In the genomic region with DNA sequence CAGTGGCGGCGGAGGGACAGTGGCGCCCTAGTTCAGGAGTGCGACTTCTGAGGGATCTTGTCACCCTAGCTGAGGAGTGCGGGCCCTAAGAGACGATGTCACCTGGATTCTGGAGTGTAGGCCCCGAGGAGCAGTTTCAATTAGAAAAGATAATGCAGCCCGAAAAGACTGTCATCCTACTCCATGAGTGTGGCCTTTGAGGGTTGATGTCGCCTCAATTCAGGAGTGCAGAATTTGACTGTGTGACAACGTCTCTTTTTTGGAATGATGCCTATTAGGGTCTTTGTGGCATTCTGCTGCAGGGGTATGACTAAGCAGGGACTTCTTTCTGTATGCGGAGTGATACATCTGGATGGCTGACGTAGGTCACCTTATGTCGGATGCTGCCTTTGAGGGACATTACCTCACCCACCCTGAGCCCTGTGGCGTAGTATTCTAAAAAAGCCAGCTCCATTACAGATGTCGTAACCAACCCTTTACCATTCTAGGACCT, we compare ENCODE assay signal across 8 mouse cellular contexts. TPM values are rescaled to one million over a fixed set of nuclear protein-coding genes. Genes with fewer than 3 reads are reported as not detected.
DNase-seq lines count a peak whose midpoint lies in the region; ATAC-seq and TF ChIP-seq lines count a peak whose summit lies in the region.

No protein-coding gene starts in this region.

- no peaks in the 10 kb centered on the region for H3K9me3 ChIP-seq in forebrain, embryonic 14.5 days (replicated peaks; ENCODE audit: control insufficient read depth, low read length)
- no peaks in the 10 kb centered on the region for H3K9me3 ChIP-seq in intestine, embryonic 14.5 days (ENCODE audit: control insufficient read depth, low read length)
- H3K9me3 ChIP-seq in liver, embryonic 12.5 days (replicated peaks), result no peaks in the 10 kb centered on the region

- no peak for TF ChIP-seq CTCF in spleen, adult 2 months (IDR thresholded peaks at IDR 0.05; ENCODE audit: extremely low read depth, insufficient read depth, insufficient read length, insufficient replicate concordance)

- no peak for TF ChIP-seq POLR2A in spleen, adult 2 months (IDR thresholded peaks at IDR 0.05; ENCODE audit: low read depth, low read length)

- H3K4me3 ChIP-seq in spleen, adult 2 months (ENCODE audit: extremely low read depth, insufficient read depth, insufficient read length), result peak overlapping the region; percentile 84
- peak overlapping the region; percentile 72 for H3K4me3 ChIP-seq in forebrain, embryonic 14.5 days (ENCODE audit: low read depth, low read length)
- H3K4me3 ChIP-seq in intestine, embryonic 14.5 days (ENCODE audit: low read depth, low read length), result peak overlapping the region; percentile 87
- H3K4me3 ChIP-seq in liver, embryonic 12.5 days, result peak overlapping the region; percentile 78

- H3K9ac ChIP-seq in forebrain, embryonic 14.5 days (ENCODE audit: low read length), result peak overlapping the region; percentile 87
- peak overlapping the region; percentile 72 for H3K9ac ChIP-seq in intestine, embryonic 14.5 days (ENCODE audit: low read length)
- H3K9ac ChIP-seq in liver, embryonic 12.5 days, result peak overlapping the region; percentile 79

- H3K36me3 ChIP-seq in spleen, adult 2 months (ENCODE audit: control insufficient read depth, insufficient read depth, low read length), result peaks cover 12% of the 10 kb centered on the region
- H3K36me3 ChIP-seq in forebrain, embryonic 14.5 days (ENCODE audit: control insufficient read depth, insufficient read depth, low read length), result peaks cover 30% of the 10 kb centered on the region
- peaks cover 40% of the 10 kb centered on the region for H3K36me3 ChIP-seq in intestine, embryonic 14.5 days (ENCODE audit: control insufficient read depth, insufficient read depth, low read length)
- H3K36me3 ChIP-seq in liver, embryonic 12.5 days, result peaks cover 38% of the 10 kb centered on the region

- WGBS in spleen, adult 2 months, result 2% methylated on average over 15 of the region's 15 CpGs
- WGBS in forebrain, embryonic 14.5 days, result 1% methylated on average over 15 of the region's 15 CpGs
- 1% methylated on average over 15 of the region's 15 CpGs for WGBS in intestine, embryonic 14.5 days
- WGBS in liver, embryonic 12.5 days (ENCODE audit: insufficient replicate concordance), result 2% methylated on average over 15 of the region's 15 CpGs

- H3K27ac ChIP-seq in spleen, adult 2 months (ENCODE audit: insufficient read depth, low read length), result peak overlapping the region; percentile 70
- H3K27ac ChIP-seq in forebrain, embryonic 14.5 days (ENCODE audit: low read depth, low read length), result peak overlapping the region; percentile 92
- H3K27ac ChIP-seq in intestine, embryonic 14.5 days (ENCODE audit: low read depth), result peak overlapping the region; percentile 85
- H3K27ac ChIP-seq in liver, embryonic 12.5 days, result peak overlapping the region; percentile 98

- peak in 1 of 2 experiments; percentile 34 for DNase-seq in spleen, adult 2 months (ENCODE audit: low read depth in 1 of 2, low spot score in 2 of 2)
- no peak for DNase-seq in spleen, postnatal 14 days (ENCODE audit: low spot score in 2 of 2)
- peak; percentile 71 for DNase-seq in brain, embryonic 18.5 days (ENCODE audit: low read depth, low spot score)
- DNase-seq in forebrain, embryonic 14.5 days (ENCODE audit: low spot score), result peak; percentile 89
- DNase-seq in intestine, embryonic 14.5 days (ENCODE audit: low spot score), result no peak
- DNase-seq in neural tube, embryonic 10.5 days (ENCODE audit: extremely low spot score, low spot score), result peak; percentile 72
- no peak for DNase-seq in gastrocnemius, adult 8-10 months (ENCODE audit: low spot score in 2 of 2)

- no peaks in the 10 kb centered on the region for H3K27me3 ChIP-seq in spleen, adult 2 months (ENCODE audit: control insufficient read depth, insufficient read depth, low read length)
- no peaks in the 10 kb centered on the region for H3K27me3 ChIP-seq in forebrain, embryonic 14.5 days (replicated peaks; ENCODE audit: control insufficient read depth, insufficient read depth, low read length)
- no peaks in the 10 kb centered on the region for H3K27me3 ChIP-seq in intestine, embryonic 14.5 days (replicated peaks; ENCODE audit: control insufficient read depth, insufficient read depth, low read length)
- no peaks in the 10 kb centered on the region for H3K27me3 ChIP-seq in liver, embryonic 12.5 days (replicated peaks)

- no peaks in the 10 kb centered on the region for H3K4me1 ChIP-seq in spleen, adult 2 months (ENCODE audit: control insufficient read depth, insufficient read depth, insufficient read length)
- peaks cover 10% of the 10 kb centered on the region for H3K4me1 ChIP-seq in forebrain, embryonic 14.5 days (ENCODE audit: control insufficient read depth, insufficient read depth, low read length)
- peaks cover 7% of the 10 kb centered on the region for H3K4me1 ChIP-seq in intestine, embryonic 14.5 days (replicated peaks; ENCODE audit: control insufficient read depth, insufficient read depth, low read length)
- H3K4me1 ChIP-seq in liver, embryonic 12.5 days, result peaks cover 30% of the 10 kb centered on the region

- ATAC-seq in forebrain, embryonic 14.5 days, result peak; percentile 77
- peak; percentile 83 for ATAC-seq in intestine, embryonic 14.5 days (replicated peaks; ENCODE audit: low FRiP score, low TSS enrichment, low read depth)
- ATAC-seq in liver, embryonic 12.5 days, result peak; percentile 70

- peak overlapping the region; percentile 65 for H3K4me2 ChIP-seq in forebrain, embryonic 14.5 days (ENCODE audit: low read length)
- peak overlapping the region; percentile 71 for H3K4me2 ChIP-seq in intestine, embryonic 14.5 days (ENCODE audit: low read length)
- peak overlapping the region; percentile 80 for H3K4me2 ChIP-seq in liver, embryonic 12.5 days

RNA-seq across cellular contexts. Expression of a gene that starts 0.4 kb away (rescaled TPM):
- 16.6 and 19.4 TPM in 2 replicates for polyA plus RNA-seq in spleen, adult 2 months (2012; rRNA removed)
- 659 and 705 TPM in 2 replicates for polyA plus RNA-seq in forebrain, embryonic 14.5 days (2014; fragmentation: Nextera tagmentation; extraction: Ambion mirVana)
- 246 and 280 TPM in 2 replicates for polyA plus RNA-seq in intestine, embryonic 14.5 days (2014; fragmentation: Nextera tagmentation; extraction: Ambion mirVana)
- polyA plus RNA-seq in liver, embryonic 12.5 days (2016; fragmentation: Nextera tagmentation; extraction: Ambion mirVana), result 201 and 209 TPM in 2 replicates
- total RNA-seq in gastrocnemius, adult 8-10 months (2022), result 10 to 100 TPM; 28.8 to 34.9 (median 33.3) TPM

Comparison
In these comparisons a context has a peak if more than half of its experiments do, and no peak if none do; other contexts are left out.
1. DNase-seq: peak in brain, embryonic 18.5 days (single experiment), forebrain, embryonic 14.5 days (single experiment) and neural tube, embryonic 10.5 days (single experiment); none in spleen, postnatal 14 days (0 of 2), intestine, embryonic 14.5 days (single experiment) and gastrocnemius, adult 8-10 months (0 of 2).
2. Peak in every context shown above with its lines, with median percentiles within 50 percentile points of each other: H3K27ac ChIP-seq, H3K4me3 ChIP-seq, ATAC-seq, H3K4me2 ChIP-seq and H3K9ac ChIP-seq.